Mouse (Mus musculus): ENCODE data around the gene Timm22.

DNA sequence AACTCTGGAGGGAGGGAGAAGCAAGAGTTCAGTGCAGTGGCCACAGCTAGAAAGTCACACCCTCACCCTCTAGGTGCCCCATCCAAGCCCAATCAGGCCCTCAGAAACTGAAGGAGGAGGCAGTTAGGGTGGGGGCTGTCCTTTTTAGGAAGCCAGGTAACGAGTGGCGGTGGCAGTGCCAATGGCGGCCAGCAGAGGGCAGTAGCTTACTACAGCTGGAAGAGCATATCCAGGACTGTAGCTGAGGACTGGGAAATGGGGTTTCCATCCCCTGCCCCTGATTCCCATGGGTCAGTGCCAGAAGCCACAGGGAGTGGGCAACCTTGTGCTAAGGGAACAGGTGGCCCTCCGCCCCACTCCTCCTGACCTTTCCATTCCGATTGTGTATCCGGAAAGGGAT is 49.5 kb downstream of the Timm22 start:
- TF ChIP-seq POLR2A (IDR thresholded peaks at IDR 0.05; ENCODE audit: low read depth, low read length) (no peak), CTCF (conservative IDR thresholded peaks at IDR 0.05; ENCODE audit: insufficient read depth, insufficient read length, low read depth, low read length) (peak; percentile 84)

Data from kidney, adult 2 months (tissue).